Mouse (Mus musculus): ENCODE results near the gene Lzts2. TPM values are rescaled to one million over a fixed set of nuclear protein-coding genes. Genes with fewer than 3 reads are reported as not detected.

Gene Lzts2
- total RNA-seq (2014; rRNA removed), result 44.1 and 44.7 TPM in 2 replicates
- 16.4 and 17.0 TPM in 2 replicates for polyA plus RNA-seq (2015; fragmentation: Nextera tagmentation; extraction: Ambion mirVana)

GRCm38 (mm10) chr19:45014335-45014971 is at the start of gene Lzts2:
Lzts2 (plus strand) TSS chr19:45014414.
- peaks cover 18% of the 10 kb centered on the region; the same call in 1 of the 2 replicates for H3K36me3 ChIP-seq (ENCODE audit: insufficient read depth, low read length)
- peak within 1 kb of the TSS; percentile 69 for H3K4me3 ChIP-seq (ENCODE audit: low read length)
- 17% methylated on average over 10 of the region's 10 CpGs for WGBS
- H3K9ac ChIP-seq (replicated peaks; ENCODE audit: low read length), result peak within 1 kb of the TSS; percentile 37; the same call in 1 of the 2 replicates
- DNase-seq (ENCODE audit: low spot score) (no peak), ATAC-seq (no peak)
- no peak for TF ChIP-seq CTCF (IDR thresholded peaks at IDR 0.05; ENCODE audit: low read depth)
- peaks cover 31% of the 10 kb centered on the region for H3K4me1 ChIP-seq (ENCODE audit: insufficient read depth, low read length)
- no peaks in the 10 kb centered on the region; the same call in 1 of the 2 replicates for H3K27me3 ChIP-seq (ENCODE audit: insufficient read depth, low read length)
- peak within 1 kb of the TSS; percentile 83 for H3K4me2 ChIP-seq (ENCODE audit: low read depth, low read length)
- peak within 1 kb of the TSS; percentile 20; the same call in 1 of the 2 replicates for H3K27ac ChIP-seq
- H3K9me3 ChIP-seq (ENCODE audit: low read length), result no peaks in the 10 kb centered on the region

GRCm38 (mm10) chr19:44965978-44966377 is 48.2 kb upstream of the Lzts2 start:
- H3K27ac ChIP-seq, result no peak overlapping the region
- no peaks in the 10 kb centered on the region for H3K9me3 ChIP-seq (ENCODE audit: low read length)
- H3K4me3 ChIP-seq (ENCODE audit: low read length), result no peak overlapping the region
- WGBS, result 94% methylated on average over 1 of the region's 1 CpGs
- H3K9ac ChIP-seq (replicated peaks; ENCODE audit: low read length), result no peak overlapping the region
- no peaks in the 10 kb centered on the region for H3K27me3 ChIP-seq (ENCODE audit: insufficient read depth, low read length)
- no peak overlapping the region for H3K4me2 ChIP-seq (ENCODE audit: low read depth, low read length)
- ATAC-seq (no peak), DNase-seq (ENCODE audit: low spot score) (no peak)
- peaks cover 53% of the 10 kb centered on the region; the same call in 1 of the 2 replicates for H3K36me3 ChIP-seq (ENCODE audit: insufficient read depth, low read length)
- no peak for TF ChIP-seq CTCF (IDR thresholded peaks at IDR 0.05; ENCODE audit: low read depth)
- no peaks in the 10 kb centered on the region for H3K4me1 ChIP-seq (ENCODE audit: insufficient read depth, low read length)

- Histone ChIP-seq H3K27ac (no peak overlapping the region), H3K36me3 (ENCODE audit: insufficient read depth, low read length) (peaks cover 57% of the 10 kb centered on the region), H3K4me2 (ENCODE audit: low read depth, low read length) (no peak overlapping the region), H3K4me3 (ENCODE audit: low read length) (no peak overlapping the region), H3K9ac (replicated peaks; ENCODE audit: low read length) (no peak overlapping the region), H3K4me1 (ENCODE audit: insufficient read depth, low read length) (no peaks in the 10 kb centered on the region), H3K9me3 (ENCODE audit: low read length) (no peaks in the 10 kb centered on the region), H3K27me3 (ENCODE audit: insufficient read depth, low read length) (no peaks in the 10 kb centered on the region)
- TF ChIP-seq CTCF (IDR thresholded peaks at IDR 0.05; ENCODE audit: low read depth), result no peak
- WGBS, result 93% methylated on average over 3 of the region's 3 CpGs
- no peak for ATAC-seq
- no peak for DNase-seq (ENCODE audit: low spot score)
Observed at GRCm38 (mm10) chr19:44968329-44968728, 45.9 kb upstream of the Lzts2 start.

GRCm38 (mm10) chr19:44976636-44977035 is 37.6 kb upstream of the Lzts2 start:
- Histone ChIP-seq H3K4me3 (ENCODE audit: low read length) (no peak overlapping the region), H3K27me3 (ENCODE audit: insufficient read depth, low read length) (no peaks in the 10 kb centered on the region), H3K9me3 (ENCODE audit: low read length) (no peaks in the 10 kb centered on the region), H3K36me3 (ENCODE audit: insufficient read depth, low read length) (peaks cover 74% of the 10 kb centered on the region), H3K4me2 (ENCODE audit: low read depth, low read length) (no peak overlapping the region), H3K9ac (replicated peaks; ENCODE audit: low read length) (no peak overlapping the region), H3K27ac (no peak overlapping the region), H3K4me1 (ENCODE audit: insufficient read depth, low read length) (no peaks in the 10 kb centered on the region)
- TF ChIP-seq CTCF (IDR thresholded peaks at IDR 0.05; ENCODE audit: low read depth), result no peak
- DNase-seq (ENCODE audit: low spot score), result no peak
- 81% methylated on average over 6 of the region's 6 CpGs for WGBS
- ATAC-seq, result no peak

- no peak overlapping the region for H3K4me2 ChIP-seq (ENCODE audit: low read depth, low read length)
- H3K4me3 ChIP-seq (ENCODE audit: low read length), result no peak overlapping the region
- 94% methylated on average over 6 of the region's 6 CpGs for WGBS
- H3K27ac ChIP-seq, result no peak overlapping the region
- no peaks in the 10 kb centered on the region for H3K27me3 ChIP-seq (ENCODE audit: insufficient read depth, low read length)
- ATAC-seq (no peak), DNase-seq (ENCODE audit: low spot score) (no peak)
- no peaks in the 10 kb centered on the region for H3K4me1 ChIP-seq (ENCODE audit: insufficient read depth, low read length)
- H3K9me3 ChIP-seq (ENCODE audit: low read length), result no peaks in the 10 kb centered on the region
- no peak overlapping the region for H3K9ac ChIP-seq (replicated peaks; ENCODE audit: low read length)
- H3K36me3 ChIP-seq (ENCODE audit: insufficient read depth, low read length), result peaks cover 77% of the 10 kb centered on the region
- TF ChIP-seq CTCF (IDR thresholded peaks at IDR 0.05; ENCODE audit: low read depth), result no peak
Observed at GRCm38 (mm10) chr19:44977148-44977547, 37.1 kb upstream of the Lzts2 start.

GRCm38 (mm10) chr19:44980787-44981186 is 33.4 kb upstream of the Lzts2 start:
- H3K36me3 ChIP-seq (ENCODE audit: insufficient read depth, low read length), result peaks cover 46% of the 10 kb centered on the region
- no peak for ATAC-seq

GRCm38 (mm10) chr19:44982477-44983115 is 31.6 kb upstream of the Lzts2 start:
- no peak for TF ChIP-seq CTCF (IDR thresholded peaks at IDR 0.05; ENCODE audit: low read depth)
- ATAC-seq (no peak), DNase-seq (ENCODE audit: low spot score) (no peak)
- H3K27me3 ChIP-seq (ENCODE audit: insufficient read depth, low read length), result no peaks in the 10 kb centered on the region
- H3K4me3 ChIP-seq (ENCODE audit: low read length), result no peak overlapping the region
- no peak overlapping the region for H3K9ac ChIP-seq (replicated peaks; ENCODE audit: low read length)
- no peak overlapping the region for H3K27ac ChIP-seq
- H3K4me2 ChIP-seq (ENCODE audit: low read depth, low read length), result no peak overlapping the region
- peaks cover 28% of the 10 kb centered on the region for H3K36me3 ChIP-seq (ENCODE audit: insufficient read depth, low read length)
- 79% methylated on average over 7 of the region's 7 CpGs for WGBS
- no peaks in the 10 kb centered on the region for H3K9me3 ChIP-seq (ENCODE audit: low read length)
- no peaks in the 10 kb centered on the region for H3K4me1 ChIP-seq (ENCODE audit: insufficient read depth, low read length)

More at GRCm38 (mm10) chr19:44980787-44981186, 33.4 kb upstream of the Lzts2 start:
- TF ChIP-seq CTCF (IDR thresholded peaks at IDR 0.05; ENCODE audit: low read depth), result no peak
- Histone ChIP-seq H3K9me3 (ENCODE audit: low read length) (no peaks in the 10 kb centered on the region), H3K9ac (replicated peaks; ENCODE audit: low read length) (no peak overlapping the region), H3K27me3 (ENCODE audit: insufficient read depth, low read length) (no peaks in the 10 kb centered on the region), H3K4me2 (ENCODE audit: low read depth, low read length) (no peak overlapping the region), H3K27ac (no peak overlapping the region), H3K4me1 (ENCODE audit: insufficient read depth, low read length) (no peaks in the 10 kb centered on the region), H3K4me3 (ENCODE audit: low read length) (no peak overlapping the region)
- 94% methylated on average over 2 of the region's 2 CpGs for WGBS
- DNase-seq (ENCODE audit: low spot score), result no peak

All from hindbrain, postnatal 0 days (tissue).